11 mouse cellular contexts compared by ENCODE assay signal in the genomic region with DNA sequence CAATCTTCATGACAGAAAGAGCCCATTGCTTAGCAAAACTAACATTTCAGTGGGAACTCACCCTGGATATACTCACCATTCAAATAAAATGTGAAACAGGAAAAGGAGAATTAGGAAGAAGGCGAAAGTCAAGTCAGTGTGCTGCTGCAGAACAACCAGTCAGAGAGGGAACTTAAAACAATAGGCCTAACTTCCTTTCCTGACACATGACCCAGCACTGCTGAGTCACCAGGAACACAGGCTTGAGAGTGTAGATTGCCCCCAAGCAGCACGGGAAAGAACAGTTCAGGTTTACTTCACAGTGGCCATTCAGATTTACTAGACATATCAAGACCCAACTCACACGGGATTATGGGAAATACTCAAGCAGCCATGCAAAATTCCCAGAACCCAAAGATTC.
DNase-seq lines count a peak whose midpoint lies in the region; ATAC-seq and TF ChIP-seq lines count a peak whose summit lies in the region.
"Had no signal": no experiment of that assay in that cellular context is flagged by ENCODE, and none has a peak within 500 bp of the region (broad histone marks: within the 10 kb centered on the region; RNA-seq: fewer than 3 reads in every experiment).

No protein-coding gene starts in this region.

- no peak for TF ChIP-seq CTCF in thymus, adult 2 months (IDR thresholded peaks at IDR 0.05; ENCODE audit: borderline replicate concordance, control insufficient read depth, extremely low read depth, insufficient read depth, low read length, poor library complexity)
- TF ChIP-seq CTCF in lung, embryonic 14.5 days (IDR thresholded peaks at IDR 0.05; ENCODE audit: low read depth), result no peak
- no peak for TF ChIP-seq CTCF in cerebellum, adult 2 months (IDR thresholded peaks at IDR 0.05; ENCODE audit: borderline replicate concordance, insufficient read depth, low read depth, low read length)

- H3K9ac ChIP-seq in heart, embryonic 12.5 days, result no peak overlapping the region
- no peak overlapping the region for H3K9ac ChIP-seq in lung, embryonic 14.5 days
- H3K9ac ChIP-seq in hindbrain, embryonic 12.5 days, result no peak overlapping the region
- H3K9ac ChIP-seq: limb, embryonic 15.5 days had no signal

- DNase-seq in thymus, adult 2 months, result peak; percentile 35
- DNase-seq in thymus, postnatal 10 days (ENCODE audit: low spot score in 2 of 2), result no peak
- DNase-seq in lung, embryonic 14.5 days, result peak; percentile 46
- DNase-seq in cerebellum, adult 2 months, result no peak
- DNase-seq in layer of hippocampus, adult 8-10 months (ENCODE audit: low spot score in 2 of 2), result no peak
- DNase-seq: retina, postnatal 1 day had no signal

- peaks cover 11% of the 10 kb centered on the region for H3K4me1 ChIP-seq in thymus, adult 2 months (replicated peaks; ENCODE audit: control insufficient read depth, insufficient read depth, low read length)
- H3K4me1 ChIP-seq in heart, embryonic 12.5 days (replicated peaks), result peaks cover 28% of the 10 kb centered on the region
- peaks cover 10% of the 10 kb centered on the region for H3K4me1 ChIP-seq in lung, embryonic 14.5 days (ENCODE audit: insufficient read depth)
- no peaks in the 10 kb centered on the region for H3K4me1 ChIP-seq in hindbrain, embryonic 12.5 days
- no peaks in the 10 kb centered on the region for H3K4me1 ChIP-seq in cerebellum, adult 2 months (ENCODE audit: control insufficient read depth, insufficient read depth, low read length)
- H3K4me1 ChIP-seq: limb, embryonic 15.5 days had no signal

- no peak overlapping the region for H3K4me2 ChIP-seq in heart, embryonic 12.5 days
- H3K4me2 ChIP-seq in lung, embryonic 14.5 days, result no peak overlapping the region
- H3K4me2 ChIP-seq in hindbrain, embryonic 12.5 days (replicated peaks), result no peak overlapping the region
- H3K4me2 ChIP-seq: limb, embryonic 15.5 days had no signal

- no peaks in the 10 kb centered on the region for H3K9me3 ChIP-seq in heart, embryonic 12.5 days (replicated peaks)
- no peaks in the 10 kb centered on the region for H3K9me3 ChIP-seq in lung, embryonic 14.5 days (ENCODE audit: low read depth, low read length)
- no peaks in the 10 kb centered on the region for H3K9me3 ChIP-seq in hindbrain, embryonic 12.5 days (replicated peaks)
- H3K9me3 ChIP-seq: limb, embryonic 15.5 days had no signal

- H3K4me3 ChIP-seq in thymus, adult 2 months (ENCODE audit: control insufficient read depth, insufficient read depth, low read length), result no peak overlapping the region
- H3K4me3 ChIP-seq in heart, embryonic 12.5 days, result no peak overlapping the region
- no peak overlapping the region for H3K4me3 ChIP-seq in lung, embryonic 14.5 days (ENCODE audit: low read depth, low read length)
- no peak overlapping the region for H3K4me3 ChIP-seq in hindbrain, embryonic 12.5 days
- H3K4me3 ChIP-seq in cerebellum, adult 2 months (replicated peaks; ENCODE audit: insufficient read depth, low read depth, low read length), result no peak overlapping the region
- H3K4me3 ChIP-seq: limb, embryonic 15.5 days had no signal

- 26% methylated on average over 3 of the region's 3 CpGs for WGBS in thymus, adult 2 months
- 57% methylated on average over 3 of the region's 3 CpGs for WGBS in heart, embryonic 12.5 days
- 64% methylated on average over 3 of the region's 3 CpGs for WGBS in lung, embryonic 14.5 days
- WGBS in hindbrain, embryonic 12.5 days, result 68% methylated on average over 3 of the region's 3 CpGs
- WGBS in cerebellum, adult 2 months, result 88% methylated on average over 3 of the region's 3 CpGs

- peak; percentile 48; the same call in 1 of the 2 replicates for ATAC-seq in heart, embryonic 12.5 days (ENCODE audit: insufficient number of reproducible peaks, low FRiP score)
- no peak for ATAC-seq in lung, embryonic 14.5 days (ENCODE audit: insufficient read depth)
- no peak for ATAC-seq in hindbrain, embryonic 12.5 days (ENCODE audit: low FRiP score)
- ATAC-seq in frontal cortex, adult (ENCODE audit: low TSS enrichment), result no peak
- ATAC-seq: forebrain, embryonic 16.5 days had no signal

- no peak for TF ChIP-seq POLR2A in thymus, adult 2 months (IDR thresholded peaks at IDR 0.05; ENCODE audit: control insufficient read depth, extremely low read depth, insufficient read depth, low read length, poor library complexity)
- no peak for TF ChIP-seq POLR2A in cerebellum, adult 2 months (IDR thresholded peaks at IDR 0.05; ENCODE audit: borderline replicate concordance, insufficient read depth, low read length)

- no peaks in the 10 kb centered on the region for H3K27me3 ChIP-seq in thymus, adult 2 months (ENCODE audit: control insufficient read depth, insufficient read depth, low read length)
- H3K27me3 ChIP-seq in heart, embryonic 12.5 days (replicated peaks), result no peaks in the 10 kb centered on the region
- no peaks in the 10 kb centered on the region for H3K27me3 ChIP-seq in lung, embryonic 14.5 days (ENCODE audit: insufficient read depth, low read length)
- H3K27me3 ChIP-seq in hindbrain, embryonic 12.5 days, result no peaks in the 10 kb centered on the region
- no peaks in the 10 kb centered on the region for H3K27me3 ChIP-seq in cerebellum, adult 2 months (ENCODE audit: control insufficient read depth, insufficient read depth, low read length)
- H3K27me3 ChIP-seq: limb, embryonic 15.5 days had no signal

- no peaks in the 10 kb centered on the region for H3K36me3 ChIP-seq in thymus, adult 2 months (ENCODE audit: control insufficient read depth, insufficient read depth, low read length)
- peaks cover 4% of the 10 kb centered on the region; the same call in 1 of the 2 replicates for H3K36me3 ChIP-seq in heart, embryonic 12.5 days
- H3K36me3 ChIP-seq in lung, embryonic 14.5 days (ENCODE audit: insufficient read depth), result no peaks in the 10 kb centered on the region
- no peaks in the 10 kb centered on the region for H3K36me3 ChIP-seq in hindbrain, embryonic 12.5 days
- H3K36me3 ChIP-seq: limb, embryonic 15.5 days had no signal

- H3K27ac ChIP-seq in thymus, adult 2 months (ENCODE audit: control insufficient read depth, insufficient read depth, low read length), result no peak overlapping the region
- peak overlapping the region; percentile 20; the same call in 1 of the 2 replicates for H3K27ac ChIP-seq in heart, embryonic 12.5 days (ENCODE audit: poor library complexity, severe bottlenecking)
- H3K27ac ChIP-seq in lung, embryonic 14.5 days (ENCODE audit: low read depth), result 0 out of 2 replicates have a peak overlapping the region, but pooled peaks have one; percentile 30
- H3K27ac ChIP-seq in hindbrain, embryonic 12.5 days, result no peak overlapping the region
- no peak overlapping the region for H3K27ac ChIP-seq in cerebellum, adult 2 months (ENCODE audit: insufficient read depth, low read length)
- H3K27ac ChIP-seq: limb, embryonic 15.5 days had no signal

Comparison
In these comparisons a context has a peak if more than half of its experiments do, and no peak if none do; other contexts are left out.
1. DNase-seq: peak in thymus, adult 2 months (single experiment) and lung, embryonic 14.5 days (single experiment); none in thymus, postnatal 10 days (0 of 2), cerebellum, adult 2 months (0 of 2) and layer of hippocampus, adult 8-10 months (0 of 2).
2. H3K27ac ChIP-seq: peak in heart, embryonic 12.5 days (single experiment) and lung, embryonic 14.5 days (single experiment); none in thymus, adult 2 months (single experiment), hindbrain, embryonic 12.5 days (single experiment) and cerebellum, adult 2 months (single experiment).